Mouse (Mus musculus): Measurements from ENCODE around the gene Cit. TPM values are rescaled to one million over a fixed set of nuclear protein-coding genes. Genes with fewer than 3 reads are reported as not detected.

Gene Cit
- polyA plus RNA-seq, 1 experiment from 2014 or later, result 30.4 TPM

GRCm38 (mm10) chr5:115924946-115925345, 79.9 kb downstream of the Cit start:
- Histone ChIP-seq H3K27ac (ENCODE audit: low read length) (no peak overlapping the region), H3K4me1 (ENCODE audit: insufficient read depth, low read length) (0 out of 2 replicates have a peak, but pooled peaks cover 3% of the 10 kb centered on the region), H3K4me3 (ENCODE audit: low read length) (no peak overlapping the region), H3K4me2 (replicated peaks; ENCODE audit: low read depth, low read length) (no peak overlapping the region), H3K36me3 (ENCODE audit: insufficient read depth, low read length) (peaks cover 12% of the 10 kb centered on the region), H3K27me3 (ENCODE audit: insufficient read depth, low read length) (no peaks in the 10 kb centered on the region), H3K9me3 (ENCODE audit: low read length) (no peaks in the 10 kb centered on the region), H3K9ac (replicated peaks; ENCODE audit: low read length) (no peak overlapping the region)
- 64% methylated on average over 7 of the region's 7 CpGs for WGBS
- ATAC-seq (ENCODE audit: low FRiP score, low TSS enrichment), result no peak

- 78% methylated on average over 16 of the region's 16 CpGs for whole genome bisulfite sequencing
- peaks cover 9% of the 10 kb centered on the region; the same call in 1 of the 2 replicates for H3K9me3 ChIP-seq (ENCODE audit: low read length)
- no peak overlapping the region for H3K4me2 ChIP-seq (replicated peaks; ENCODE audit: low read depth, low read length)
- H3K36me3 ChIP-seq (ENCODE audit: insufficient read depth, low read length), result peaks cover 46% of the 10 kb centered on the region
- no peaks in the 10 kb centered on the region for H3K4me1 ChIP-seq (ENCODE audit: insufficient read depth, low read length)
- no peak for ATAC-seq (ENCODE audit: low FRiP score, low TSS enrichment)
- H3K27me3 ChIP-seq (ENCODE audit: insufficient read depth, low read length), result no peaks in the 10 kb centered on the region
- H3K27ac ChIP-seq (ENCODE audit: low read length), result no peak overlapping the region
- H3K4me3 ChIP-seq (ENCODE audit: low read length), result no peak overlapping the region
- H3K9ac ChIP-seq (replicated peaks; ENCODE audit: low read length), result no peak overlapping the region
These were observed 83.9 kb downstream of the Cit start for GRCm38 (mm10) chr5:115928786-115929507.

- no peaks in the 10 kb centered on the region for H3K4me1 ChIP-seq (ENCODE audit: insufficient read depth, low read length)
- H3K27ac ChIP-seq (ENCODE audit: low read length), result no peak overlapping the region
- no peak overlapping the region for H3K9ac ChIP-seq (replicated peaks; ENCODE audit: low read length)
- H3K27me3 ChIP-seq (ENCODE audit: insufficient read depth, low read length), result no peaks in the 10 kb centered on the region
- H3K9me3 ChIP-seq (ENCODE audit: low read length), result peaks cover 9% of the 10 kb centered on the region; the same call in 1 of the 2 replicates
- H3K4me2 ChIP-seq (replicated peaks; ENCODE audit: low read depth, low read length), result no peak overlapping the region
- no peak for ATAC-seq (ENCODE audit: low FRiP score, low TSS enrichment)
- H3K4me3 ChIP-seq (ENCODE audit: low read length), result no peak overlapping the region
- H3K36me3 ChIP-seq (ENCODE audit: insufficient read depth, low read length), result peaks cover 52% of the 10 kb centered on the region
- WGBS, result 93% methylated on average over 11 of the region's 11 CpGs
These were observed 87.2 kb downstream of the Cit start for GRCm38 (mm10) chr5:115932325-115932724.

- WGBS, result 82% methylated on average over 15 of the region's 15 CpGs
These were observed 91.8 kb downstream of the Cit start for GRCm38 (mm10) chr5:115936851-115937250.

GRCm38 (mm10) chr5:115937566-115937965, 92.5 kb downstream of the Cit start:
- Histone ChIP-seq H3K36me3 (ENCODE audit: insufficient read depth, low read length) (peaks cover 60% of the 10 kb centered on the region), H3K27ac (ENCODE audit: low read length) (no peak overlapping the region), H3K4me2 (replicated peaks; ENCODE audit: low read depth, low read length) (no peak overlapping the region), H3K9me3 (ENCODE audit: low read length) (peaks cover 4% of the 10 kb centered on the region; the same call in 1 of the 2 replicates), H3K4me3 (ENCODE audit: low read length) (no peak overlapping the region), H3K9ac (replicated peaks; ENCODE audit: low read length) (no peak overlapping the region), H3K4me1 (ENCODE audit: insufficient read depth, low read length) (no peaks in the 10 kb centered on the region), H3K27me3 (ENCODE audit: insufficient read depth, low read length) (no peaks in the 10 kb centered on the region)
- 89% methylated on average over 6 of the region's 6 CpGs for WGBS
- ATAC-seq (ENCODE audit: low FRiP score, low TSS enrichment), result no peak

More at GRCm38 (mm10) chr5:115936851-115937250, 91.8 kb downstream of the Cit start:
- Histone ChIP-seq H3K27ac (ENCODE audit: low read length) (no peak overlapping the region), H3K9ac (replicated peaks; ENCODE audit: low read length) (no peak overlapping the region), H3K4me1 (ENCODE audit: insufficient read depth, low read length) (no peaks in the 10 kb centered on the region), H3K4me2 (replicated peaks; ENCODE audit: low read depth, low read length) (no peak overlapping the region), H3K9me3 (ENCODE audit: low read length) (no peaks in the 10 kb centered on the region), H3K36me3 (ENCODE audit: insufficient read depth, low read length) (peaks cover 61% of the 10 kb centered on the region), H3K27me3 (ENCODE audit: insufficient read depth, low read length) (no peaks in the 10 kb centered on the region), H3K4me3 (ENCODE audit: low read length) (no peak overlapping the region)
- no peak for ATAC-seq (ENCODE audit: low FRiP score, low TSS enrichment)

GRCm38 (mm10) chr5:115938999-115939398, 93.9 kb downstream of the Cit start:
- no peak overlapping the region for H3K9ac ChIP-seq (replicated peaks; ENCODE audit: low read length)
- peaks cover 57% of the 10 kb centered on the region for H3K36me3 ChIP-seq (ENCODE audit: insufficient read depth, low read length)
- no peak overlapping the region for H3K4me2 ChIP-seq (replicated peaks; ENCODE audit: low read depth, low read length)
- ATAC-seq (ENCODE audit: low FRiP score, low TSS enrichment), result no peak
- H3K4me3 ChIP-seq (ENCODE audit: low read length), result no peak overlapping the region
- H3K4me1 ChIP-seq (ENCODE audit: insufficient read depth, low read length), result no peaks in the 10 kb centered on the region
- 91% methylated on average over 13 of the region's 13 CpGs for WGBS
- no peaks in the 10 kb centered on the region for H3K27me3 ChIP-seq (ENCODE audit: insufficient read depth, low read length)
- H3K27ac ChIP-seq (ENCODE audit: low read length), result no peak overlapping the region
- peaks cover 4% of the 10 kb centered on the region; the same call in 1 of the 2 replicates for H3K9me3 ChIP-seq (ENCODE audit: low read length)

- peaks cover 4% of the 10 kb centered on the region; the same call in 1 of the 2 replicates for H3K9me3 ChIP-seq (ENCODE audit: low read length)
- no peaks in the 10 kb centered on the region for H3K27me3 ChIP-seq (ENCODE audit: insufficient read depth, low read length)
- no peaks in the 10 kb centered on the region for H3K4me1 ChIP-seq (ENCODE audit: insufficient read depth, low read length)
- ATAC-seq (ENCODE audit: low FRiP score, low TSS enrichment), result no peak
- no peak overlapping the region for H3K27ac ChIP-seq (ENCODE audit: low read length)
- H3K4me2 ChIP-seq (replicated peaks; ENCODE audit: low read depth, low read length), result no peak overlapping the region
- no peak overlapping the region for H3K9ac ChIP-seq (replicated peaks; ENCODE audit: low read length)
- no peak overlapping the region for H3K4me3 ChIP-seq (ENCODE audit: low read length)
- peaks cover 61% of the 10 kb centered on the region for H3K36me3 ChIP-seq (ENCODE audit: insufficient read depth, low read length)
- 92% methylated on average over 3 of the region's 3 CpGs for WGBS
These were observed 97.3 kb downstream of the Cit start for GRCm38 (mm10) chr5:115942389-115942788.

GRCm38 (mm10) chr5:115944791-115945490, 99.9 kb downstream of the Cit start:
- H3K27me3 ChIP-seq (ENCODE audit: insufficient read depth, low read length), result no peaks in the 10 kb centered on the region

GRCm38 (mm10) chr5:115947622-115948353, 102.7 kb downstream of the Cit start:
- Histone ChIP-seq H3K9me3 (ENCODE audit: low read length) (no peaks in the 10 kb centered on the region), H3K4me3 (ENCODE audit: low read length) (no peak overlapping the region), H3K27ac (ENCODE audit: low read length) (no peak overlapping the region), H3K27me3 (ENCODE audit: insufficient read depth, low read length) (no peaks in the 10 kb centered on the region), H3K36me3 (ENCODE audit: insufficient read depth, low read length) (peaks cover 54% of the 10 kb centered on the region), H3K4me2 (replicated peaks; ENCODE audit: low read depth, low read length) (no peak overlapping the region), H3K4me1 (ENCODE audit: insufficient read depth, low read length) (no peaks in the 10 kb centered on the region), H3K9ac (replicated peaks; ENCODE audit: low read length) (no peak overlapping the region)
- WGBS, result 88% methylated on average over 15 of the region's 15 CpGs
- ATAC-seq (ENCODE audit: low FRiP score, low TSS enrichment), result no peak

More at GRCm38 (mm10) chr5:115944791-115945490, 99.9 kb downstream of the Cit start:
- Histone ChIP-seq H3K9me3 (ENCODE audit: low read length) (peaks cover 4% of the 10 kb centered on the region; the same call in 1 of the 2 replicates), H3K4me3 (ENCODE audit: low read length) (no peak overlapping the region), H3K9ac (replicated peaks; ENCODE audit: low read length) (no peak overlapping the region), H3K4me2 (replicated peaks; ENCODE audit: low read depth, low read length) (no peak overlapping the region), H3K4me1 (ENCODE audit: insufficient read depth, low read length) (no peaks in the 10 kb centered on the region), H3K27ac (ENCODE audit: low read length) (no peak overlapping the region), H3K36me3 (ENCODE audit: insufficient read depth, low read length) (peaks cover 50% of the 10 kb centered on the region)
- 52% methylated on average over 11 of the region's 11 CpGs for WGBS
- no peak for ATAC-seq (ENCODE audit: low FRiP score, low TSS enrichment)
